29 mouse cellular contexts compared by ENCODE assay signal in the genomic region with DNA sequence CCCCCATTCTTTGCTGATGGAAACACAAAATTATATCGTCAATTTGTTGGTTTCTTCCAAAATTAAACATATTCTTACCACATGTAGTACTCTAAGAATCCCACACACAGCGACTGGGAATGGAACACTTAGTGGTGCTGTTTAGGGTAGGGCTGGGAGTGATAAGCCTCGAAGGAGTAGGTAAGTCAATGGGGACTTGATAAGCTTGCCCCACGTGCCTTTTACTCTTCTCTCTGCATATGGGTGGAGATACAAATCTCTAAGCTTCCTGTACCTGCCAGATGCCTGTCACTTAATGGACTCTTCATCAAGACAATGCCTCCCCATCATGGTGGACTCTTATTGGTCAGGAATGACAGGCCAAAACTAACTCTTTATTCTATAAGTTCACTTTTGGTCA.
"Had no signal": no experiment of that assay in that cellular context is flagged by ENCODE, and none has a peak within 500 bp of the region (broad histone marks: within the 10 kb centered on the region; RNA-seq: fewer than 3 reads in every experiment).

No protein-coding gene starts in this region.

- H3K9ac ChIP-seq: limb, embryonic 12.5 days; limb, embryonic 13.5 days; limb, embryonic 15.5 days; liver, embryonic 12.5 days; liver, embryonic 13.5 days; liver, embryonic 14.5 days; liver, embryonic 15.5 days; liver, postnatal 0 days; lung, embryonic 14.5 days; lung, embryonic 15.5 days; midbrain, embryonic 12.5 days; midbrain, embryonic 13.5 days; midbrain, embryonic 15.5 days had no signal

- DNase-seq: left cerebral cortex, postnatal 4 days; liver; liver, embryonic 13.5 days; liver, postnatal 0 days; lung, adult 18-20 months; lung, adult 2 months; lung, embryonic 14.5 days; lung, postnatal 14 days; lung, postnatal 36 days; lung, postnatal 4 days; midbrain, embryonic 14.5 days had no signal

- ATAC-seq: liver, embryonic 12.5 days; liver, postnatal 0 days; lung, postnatal 0 days; midbrain, embryonic 13.5 days; midbrain, embryonic 15.5 days; midbrain, embryonic 16.5 days had no signal

- H3K9me3 ChIP-seq: limb, embryonic 10.5 days; limb, embryonic 12.5 days; limb, embryonic 13.5 days; limb, embryonic 15.5 days; liver, embryonic 12.5 days; liver, embryonic 13.5 days; liver, embryonic 15.5 days; lung, embryonic 15.5 days; megakaryocyte, embryonic 14.5 days; midbrain, embryonic 10.5 days; midbrain, embryonic 12.5 days; midbrain, embryonic 13.5 days; midbrain, embryonic 15.5 days had no signal

- H3K4me1 ChIP-seq: limb, embryonic 10.5 days; limb, embryonic 12.5 days; limb, embryonic 13.5 days; limb, embryonic 15.5 days; lung, embryonic 15.5 days; megakaryocyte, embryonic 14.5 days; midbrain, embryonic 12.5 days; midbrain, embryonic 13.5 days; midbrain, embryonic 15.5 days had no signal

- H3K36me3 ChIP-seq: limb, embryonic 10.5 days; limb, embryonic 12.5 days; limb, embryonic 13.5 days; limb, embryonic 15.5 days; liver, embryonic 12.5 days; liver, embryonic 13.5 days; liver, embryonic 15.5 days; lung, embryonic 15.5 days; midbrain, embryonic 10.5 days; midbrain, embryonic 12.5 days; midbrain, embryonic 13.5 days; midbrain, embryonic 15.5 days had no signal

- H3K27me3 ChIP-seq: limb, embryonic 12.5 days; limb, embryonic 13.5 days; limb, embryonic 15.5 days; liver, embryonic 12.5 days; liver, embryonic 13.5 days; liver, embryonic 15.5 days; lung, embryonic 15.5 days; megakaryocyte, embryonic 14.5 days; midbrain, embryonic 12.5 days; midbrain, embryonic 13.5 days; midbrain, embryonic 15.5 days had no signal

- H3K4me3 ChIP-seq: left cerebral cortex, adult 2 months; limb, embryonic 10.5 days; limb, embryonic 12.5 days; limb, embryonic 13.5 days; limb, embryonic 15.5 days; liver, embryonic 12.5 days; liver, embryonic 13.5 days; liver, embryonic 15.5 days; lung, embryonic 15.5 days; megakaryocyte, embryonic 14.5 days; midbrain, embryonic 10.5 days; midbrain, embryonic 12.5 days; midbrain, embryonic 13.5 days; midbrain, embryonic 15.5 days; myocyte had no signal

- H3K27ac ChIP-seq: left cerebral cortex, adult 2 months; limb, embryonic 10.5 days; limb, embryonic 12.5 days; limb, embryonic 13.5 days; limb, embryonic 15.5 days; liver, embryonic 12.5 days; liver, embryonic 13.5 days; liver, embryonic 14.5 days; liver, embryonic 15.5 days; lung, embryonic 15.5 days; macrophage; midbrain, embryonic 10.5 days; midbrain, embryonic 12.5 days; midbrain, embryonic 13.5 days; midbrain, embryonic 15.5 days had no signal
